9 mouse cellular contexts compared by ENCODE assay signal in the genomic region with DNA sequence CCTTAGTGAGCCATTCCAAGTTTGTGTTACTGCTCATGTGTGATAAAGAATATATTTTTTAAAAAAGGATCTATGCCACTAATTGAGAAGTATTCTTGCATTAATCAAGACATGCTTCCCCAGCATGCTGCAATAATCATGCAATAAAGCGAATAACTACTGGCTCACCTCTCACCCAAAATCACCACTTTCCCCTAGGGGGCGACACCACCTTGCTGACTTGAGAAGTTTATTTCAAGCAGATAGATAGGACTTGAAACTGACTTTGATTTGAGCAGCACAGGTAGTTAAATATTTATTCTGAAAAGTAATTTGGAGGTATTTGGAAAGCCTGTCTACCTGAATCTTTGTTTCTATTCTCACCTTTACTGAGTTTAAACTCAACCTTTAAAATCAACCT.
A peak's percentile ranks its signal among the peaks of the same experiment; 100 is the strongest.
DNase-seq lines count a peak whose midpoint lies in the region; ATAC-seq and TF ChIP-seq lines count a peak whose summit lies in the region.
"Had no signal": no experiment of that assay in that cellular context is flagged by ENCODE, and none has a peak within 500 bp of the region (broad histone marks: within the 10 kb centered on the region; RNA-seq: fewer than 3 reads in every experiment).

No protein-coding gene starts in this region.

- peaks cover 15% of the 10 kb centered on the region; the same call in 1 of the 2 replicates for H3K27me3 ChIP-seq in midbrain, embryonic 14.5 days (ENCODE audit: control insufficient read depth, insufficient read depth, low read length)
- H3K27me3 ChIP-seq in midbrain, embryonic 15.5 days (replicated peaks) = 0 out of 2 replicates have a peak, but pooled peaks cover 2% of the 10 kb centered on the region
- H3K27me3 ChIP-seq in midbrain, embryonic 10.5 days (ENCODE audit: low read depth, poor library complexity, severe bottlenecking) = no peaks in the 10 kb centered on the region; the same call in 1 of the 2 replicates
- H3K27me3 ChIP-seq: stomach, embryonic 15.5 days had no signal

- ATAC-seq in midbrain, embryonic 14.5 days (ENCODE audit: low FRiP score, low TSS enrichment) = no peak
- no peak for ATAC-seq in midbrain, embryonic 15.5 days (replicated peaks)
- no peak for ATAC-seq in megakaryocyte, adult 5-6 weeks (ENCODE audit: poor library complexity, severe bottlenecking)

- H3K27ac ChIP-seq in gastrocnemius, adult 2 months = no peak overlapping the region
- no peak overlapping the region for H3K27ac ChIP-seq in midbrain, embryonic 14.5 days (replicated peaks; ENCODE audit: low read depth, low read length)
- no peak overlapping the region for H3K27ac ChIP-seq in midbrain, embryonic 15.5 days
- no peak overlapping the region for H3K27ac ChIP-seq in left cerebral cortex, adult 2 months
- H3K27ac ChIP-seq in midbrain, embryonic 10.5 days (replicated peaks) = no peak overlapping the region
- H3K27ac ChIP-seq: stomach, embryonic 15.5 days had no signal

- intact Hi-C loops in gastrocnemius, adult 2 months (cut with DNase I) = no loop called here
- intact Hi-C loops in gastrocnemius, postnatal 36 days (cut with DNase I) = no loop called here
- intact Hi-C loops in left cerebral cortex, adult 2 months (cut with DNase I) = no loop called here

- H3K4me1 ChIP-seq in midbrain, embryonic 14.5 days (ENCODE audit: control insufficient read depth, insufficient read depth, low read length) = peaks cover 8% of the 10 kb centered on the region; the same call in 1 of the 2 replicates
- H3K4me1 ChIP-seq in midbrain, embryonic 15.5 days = peaks cover 13% of the 10 kb centered on the region; the same call in 1 of the 2 replicates
- H3K4me1 ChIP-seq in midbrain, embryonic 10.5 days = peaks cover 11% of the 10 kb centered on the region
- H3K4me1 ChIP-seq: stomach, embryonic 15.5 days had no signal

- DNase-seq in gastrocnemius, adult 2 months = no peak
- DNase-seq in gastrocnemius, postnatal 36 days = no peak
- peak; percentile 42 for DNase-seq in midbrain, embryonic 14.5 days
- DNase-seq in brain, embryonic 14.5 days (ENCODE audit: low read depth) = peak; percentile 52
- peak in 1 of 2 experiments; percentile 35 for DNase-seq in left cerebral cortex, adult 2 months (ENCODE audit: extremely low spot score in 1 of 2, low spot score in 2 of 2)
- DNase-seq in midbrain, embryonic 10.5 days (ENCODE audit: low spot score) = no peak

- no peaks in the 10 kb centered on the region for H3K9me3 ChIP-seq in midbrain, embryonic 14.5 days (ENCODE audit: control insufficient read depth, low read length)
- no peaks in the 10 kb centered on the region for H3K9me3 ChIP-seq in midbrain, embryonic 15.5 days
- no peaks in the 10 kb centered on the region for H3K9me3 ChIP-seq in midbrain, embryonic 10.5 days (replicated peaks)
- H3K9me3 ChIP-seq: stomach, embryonic 15.5 days had no signal

- H3K9ac ChIP-seq in midbrain, embryonic 14.5 days (replicated peaks; ENCODE audit: low read length) = no peak overlapping the region
- H3K9ac ChIP-seq in midbrain, embryonic 15.5 days = no peak overlapping the region
- H3K9ac ChIP-seq: stomach, embryonic 15.5 days had no signal

- no peak overlapping the region for H3K4me2 ChIP-seq in midbrain, embryonic 14.5 days (ENCODE audit: low read length)
- H3K4me2 ChIP-seq in midbrain, embryonic 15.5 days = no peak overlapping the region
- H3K4me2 ChIP-seq: stomach, embryonic 15.5 days had no signal

- no peak for TF ChIP-seq POLR2A in brain, embryonic 14.5 days (IDR thresholded peaks at IDR 0.05; ENCODE audit: borderline replicate concordance, extremely low read depth, insufficient read depth, insufficient read length, poor library complexity, severe bottlenecking)

- peak; percentile 28; the same call in 1 of the 2 replicates for TF ChIP-seq CTCF in gastrocnemius, adult 2 months (IDR thresholded peaks at IDR 0.05)
- TF ChIP-seq CTCF in brain, embryonic 14.5 days (IDR thresholded peaks at IDR 0.05; ENCODE audit: borderline replicate concordance, extremely low read depth, insufficient read depth, insufficient read length) = peak; percentile 38; the same call in 1 of the 2 replicates
- peak; percentile 52 for TF ChIP-seq CTCF in left cerebral cortex, adult 2 months (IDR thresholded peaks at IDR 0.05)

- no peaks in the 10 kb centered on the region for H3K36me3 ChIP-seq in midbrain, embryonic 14.5 days (ENCODE audit: control insufficient read depth, insufficient read depth, low read length)
- H3K36me3 ChIP-seq in midbrain, embryonic 15.5 days (replicated peaks) = no peaks in the 10 kb centered on the region
- no peaks in the 10 kb centered on the region for H3K36me3 ChIP-seq in midbrain, embryonic 10.5 days
- H3K36me3 ChIP-seq: stomach, embryonic 15.5 days had no signal

- WGBS in midbrain, embryonic 14.5 days = 51% methylated on average over 2 of the region's 2 CpGs
- WGBS in midbrain, embryonic 15.5 days = 40% methylated on average over 2 of the region's 2 CpGs
- WGBS in midbrain, embryonic 10.5 days = 42% methylated on average over 2 of the region's 2 CpGs

- H3K4me3 ChIP-seq in gastrocnemius, adult 2 months = no peak overlapping the region
- H3K4me3 ChIP-seq in midbrain, embryonic 14.5 days (replicated peaks; ENCODE audit: low read depth, low read length) = no peak overlapping the region
- no peak overlapping the region for H3K4me3 ChIP-seq in midbrain, embryonic 15.5 days
- H3K4me3 ChIP-seq in left cerebral cortex, adult 2 months = no peak overlapping the region
- no peak overlapping the region for H3K4me3 ChIP-seq in midbrain, embryonic 10.5 days
- H3K4me3 ChIP-seq: stomach, embryonic 15.5 days had no signal

Comparison
In these comparisons a context has a peak if more than half of its experiments do, and no peak if none do; other contexts are left out.
1. DNase-seq: peak in midbrain, embryonic 14.5 days (single experiment) and brain, embryonic 14.5 days (single experiment); none in gastrocnemius, adult 2 months (single experiment), gastrocnemius, postnatal 36 days (0 of 2) and midbrain, embryonic 10.5 days (single experiment).
2. Peak in every context shown above with its lines, with median percentiles within 50 percentile points of each other: CTCF ChIP-seq.